Mouse (Mus musculus) A20 (cell line): ENCODE results near the gene Aqp6.

Source experiments
- DNase-seq: peaks from one replicate; pipeline ENCODE4 v3.0.0-alpha.2; 2011; ENCODE audit warnings: low read depth, low spot score

The Aqp6 gene

DNA sequence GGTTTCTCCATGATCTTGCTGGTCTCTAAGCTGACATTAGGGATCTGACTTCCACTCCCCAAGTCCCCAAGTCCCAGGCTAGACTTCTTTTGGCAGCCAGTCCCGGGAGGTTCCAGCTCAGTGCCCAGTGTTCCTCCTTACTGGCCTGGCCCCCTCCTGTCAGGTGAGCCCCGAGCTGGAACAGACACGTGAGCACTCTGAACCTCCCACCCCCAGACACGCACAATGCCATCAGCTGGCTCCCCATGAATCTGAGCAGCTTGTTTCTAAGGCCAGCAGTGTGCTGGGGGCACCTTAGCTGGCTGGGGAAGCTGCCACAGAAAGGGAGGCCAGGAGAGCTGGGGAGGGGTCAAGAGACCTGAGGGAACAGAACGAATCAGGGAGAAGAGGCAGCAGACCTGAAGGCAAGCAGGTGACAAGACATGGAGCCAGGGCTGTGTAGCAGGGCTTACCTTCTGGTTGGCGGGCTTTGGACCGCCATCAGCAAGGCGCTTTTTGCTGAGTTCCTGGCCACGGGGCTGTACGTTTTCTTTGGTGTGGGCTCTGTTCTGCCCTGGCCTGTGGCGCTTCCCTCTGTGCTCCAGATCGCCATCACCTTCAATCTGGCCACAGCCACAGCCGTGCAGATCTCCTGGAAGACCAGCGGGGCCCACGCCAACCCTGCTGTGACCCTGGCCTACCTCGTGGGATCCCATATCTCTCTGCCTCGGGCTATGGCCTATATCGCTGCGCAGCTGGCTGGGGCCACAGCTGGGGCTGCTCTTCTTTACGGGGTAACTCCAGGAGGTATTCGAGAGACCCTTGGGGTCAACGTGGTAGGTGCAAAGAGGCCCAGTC is at the start of gene Aqp6:
Gene Aqp6 (plus strand): TSS at position 415 of the 837 bp plus-strand sequence.
- DNase-seq, result no peak

DNA sequence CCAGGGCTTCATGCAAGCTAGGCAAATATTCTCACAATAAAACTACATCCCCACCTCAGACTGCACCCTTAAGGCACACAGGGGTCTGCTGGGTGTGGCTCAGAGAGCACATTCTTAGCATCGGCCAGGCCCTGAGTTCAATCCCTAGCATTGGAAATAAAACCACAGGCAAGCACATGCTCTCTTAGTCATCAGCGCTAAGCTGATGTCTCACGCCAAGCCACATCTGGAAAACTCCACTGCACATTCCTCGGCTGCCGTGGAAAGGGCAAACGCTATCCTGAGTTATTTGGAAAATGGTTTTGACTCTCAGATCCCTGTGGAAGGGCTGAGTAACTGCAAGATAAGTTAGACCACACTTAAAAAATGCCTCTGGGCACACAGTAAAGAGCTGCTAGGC is 47.4 kb upstream of the Aqp6 start:
- DNase-seq, result no peak

- no peak for DNase-seq
Observed at GRCm38 (mm10) chr15:99558947-99559346, 42.3 kb upstream of the Aqp6 start.

GRCm38 (mm10) chr15:99560246-99560645 is 41.0 kb upstream of the Aqp6 start:
- no peak for DNase-seq

DNA sequence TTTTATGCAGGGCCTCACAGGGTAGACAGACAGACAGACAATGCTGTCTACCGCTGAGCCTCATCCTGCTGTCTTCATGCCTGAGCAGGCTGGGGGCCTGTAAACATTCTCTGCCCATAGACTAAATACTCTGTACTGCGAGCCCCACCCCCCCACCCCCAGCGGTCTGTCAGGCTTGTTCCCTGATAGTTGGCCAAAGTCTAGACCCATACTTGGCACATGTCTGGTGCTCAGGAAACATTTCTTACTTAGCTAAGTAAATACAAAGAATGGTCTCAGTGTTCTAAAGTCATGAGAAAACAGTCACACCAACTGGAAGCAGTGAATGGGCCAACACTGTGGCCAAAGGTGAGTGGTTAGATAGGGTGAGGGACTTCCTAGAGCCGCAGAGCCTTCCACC is 33.8 kb upstream of the Aqp6 start:
- DNase-seq, result no peak

- no peak for DNase-seq
Observed at GRCm38 (mm10) chr15:99568682-99569081, 32.5 kb upstream of the Aqp6 start.

DNA sequence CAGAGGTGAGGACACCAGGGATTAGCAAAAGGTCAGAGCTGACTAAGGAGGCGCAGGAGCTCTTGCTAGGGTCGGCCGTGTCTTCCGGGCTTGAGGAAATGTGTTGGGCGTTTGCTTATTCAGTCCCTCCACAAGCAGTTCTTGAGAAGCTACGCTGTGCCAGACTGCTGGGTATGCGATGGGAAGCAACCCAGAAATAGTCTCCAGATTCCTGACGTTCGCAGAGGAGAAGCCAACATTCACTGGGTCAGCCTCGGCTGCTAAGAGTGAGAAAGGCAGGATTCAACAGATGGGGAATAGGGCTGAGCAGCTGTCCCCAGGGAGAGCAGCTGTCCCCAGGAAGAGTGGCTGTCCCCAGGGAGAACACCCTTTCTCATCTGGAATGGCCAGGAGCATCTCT is 32.1 kb upstream of the Aqp6 start:
- DNase-seq, result no peak

GRCm38 (mm10) chr15:99578802-99579485 is 22.3 kb upstream of the Aqp6 start, which contains the start of gene Aqp2:
Gene Aqp2 (plus strand): TSS chr15:99579055.
- no peak for DNase-seq

DNA sequence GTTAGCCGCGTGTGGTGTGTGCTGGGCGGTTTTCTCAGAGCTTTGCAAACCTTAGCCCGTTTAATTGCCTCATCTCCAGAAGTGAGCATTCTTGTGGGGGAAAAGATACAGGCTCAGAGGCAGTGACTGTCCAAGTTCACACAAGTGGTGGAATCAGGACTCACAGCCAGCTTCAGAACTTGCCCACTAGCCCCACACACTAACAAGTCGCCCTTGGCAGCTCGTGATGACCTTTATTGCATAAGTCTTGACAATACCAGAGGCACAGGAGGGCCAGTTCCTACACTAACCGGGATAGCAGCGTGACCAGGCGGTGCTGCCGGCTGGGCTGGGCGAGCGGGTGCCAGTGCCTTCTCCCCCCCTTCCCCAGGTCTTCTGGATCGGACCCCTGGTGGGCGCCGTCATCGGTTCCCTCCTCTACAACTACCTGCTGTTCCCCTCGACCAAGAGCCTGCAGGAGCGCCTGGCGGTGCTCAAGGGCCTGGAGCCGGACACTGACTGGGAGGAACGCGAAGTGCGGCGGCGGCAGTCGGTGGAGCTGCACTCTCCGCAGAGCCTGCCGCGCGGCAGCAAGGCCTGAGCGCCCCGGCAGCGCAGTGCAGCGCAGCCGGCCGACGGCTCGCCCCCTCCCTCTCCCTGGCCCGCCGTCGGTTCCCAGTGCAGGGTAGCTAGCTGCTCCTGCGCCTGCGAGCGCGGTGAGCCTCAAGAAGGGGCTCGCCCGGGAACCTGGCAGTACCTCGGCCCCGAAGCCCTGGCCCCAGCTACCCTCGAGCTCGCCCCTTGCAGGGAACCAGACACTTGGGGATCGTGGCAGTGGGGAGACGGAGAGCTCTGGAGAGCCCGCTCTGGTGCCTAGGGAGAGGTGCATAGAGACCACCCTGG is 17.5 kb upstream of the Aqp6 start:
- DNase-seq, result no peak

DNA sequence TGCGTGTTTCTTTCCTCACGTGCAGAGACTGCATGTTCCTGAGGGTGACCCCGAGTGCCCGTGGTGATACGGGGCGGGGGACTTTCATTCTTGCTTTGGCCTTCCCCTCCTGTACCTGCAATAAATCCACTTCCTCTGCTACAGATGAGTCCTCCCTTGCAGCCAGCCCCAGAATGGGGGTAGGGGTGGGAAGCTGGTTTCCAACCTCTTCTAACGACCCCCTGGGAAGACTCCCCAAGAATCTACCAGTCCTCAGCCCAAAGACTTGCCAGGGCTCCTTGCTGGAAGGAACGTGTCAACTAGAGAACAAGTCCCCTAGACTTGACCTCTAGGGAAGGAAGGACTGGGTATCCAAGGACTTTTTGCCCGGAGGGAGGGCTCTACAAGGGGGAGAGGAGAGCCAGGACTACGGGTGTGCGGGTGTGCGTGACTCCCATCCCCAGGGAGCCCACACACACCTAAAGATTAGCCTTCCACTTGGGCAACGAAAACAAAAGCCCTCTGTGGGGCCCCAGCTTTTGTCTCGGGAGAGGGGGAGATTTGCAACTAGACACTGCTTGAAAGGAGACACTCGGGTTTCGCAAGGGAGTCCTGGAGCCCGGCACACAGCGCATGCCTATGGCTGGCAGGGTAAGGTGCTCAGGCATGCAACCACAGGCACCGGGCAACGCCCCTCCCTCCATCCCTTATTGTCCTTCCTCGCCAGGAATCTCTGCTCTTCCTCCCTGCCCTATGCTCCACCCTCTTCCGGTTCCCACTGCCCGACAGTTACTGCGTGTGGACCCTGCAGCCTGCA is 16.6 kb upstream of the Aqp6 start:
- no peak for DNase-seq

DNA sequence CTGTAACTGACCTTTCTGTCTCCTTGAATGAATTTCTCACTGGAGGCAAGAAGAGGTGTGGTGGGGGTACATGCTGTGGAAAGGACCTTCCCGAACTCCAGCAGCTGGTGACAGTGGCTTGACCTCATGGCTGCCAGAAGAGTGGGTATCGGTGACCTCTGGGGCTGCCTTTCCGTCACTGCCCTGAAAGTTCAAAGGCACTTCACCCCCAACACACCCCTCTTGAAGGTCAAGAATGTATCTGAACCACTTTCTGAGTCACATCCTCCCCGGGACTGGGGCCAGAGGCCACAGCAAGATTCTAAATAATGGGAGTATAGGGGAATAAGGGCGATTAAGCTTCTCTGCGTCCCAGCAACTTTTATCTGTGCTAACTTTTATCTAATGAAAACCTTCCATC is 15.5 kb upstream of the Aqp6 start:
- no peak for DNase-seq

DNA sequence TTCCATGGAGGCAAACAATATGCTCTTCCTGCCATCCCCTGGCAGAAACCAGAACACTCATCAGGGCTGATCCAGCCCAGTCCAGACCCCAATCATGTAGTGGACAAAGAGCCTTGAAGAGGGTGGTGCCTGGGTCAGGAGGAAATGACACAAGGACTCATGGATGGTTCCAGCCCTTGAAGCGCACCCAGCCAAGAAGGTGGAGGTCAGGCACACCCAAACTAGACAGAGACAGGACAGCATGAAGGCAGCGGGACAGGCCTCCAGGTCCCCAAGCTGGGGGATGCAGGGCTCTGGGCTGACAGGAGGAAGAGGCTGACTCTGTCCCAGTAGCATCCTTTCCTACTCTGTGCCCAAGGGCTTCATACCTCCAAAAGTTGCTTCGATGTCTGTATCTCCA is 14.7 kb upstream of the Aqp6 start:
- no peak for DNase-seq

DNA sequence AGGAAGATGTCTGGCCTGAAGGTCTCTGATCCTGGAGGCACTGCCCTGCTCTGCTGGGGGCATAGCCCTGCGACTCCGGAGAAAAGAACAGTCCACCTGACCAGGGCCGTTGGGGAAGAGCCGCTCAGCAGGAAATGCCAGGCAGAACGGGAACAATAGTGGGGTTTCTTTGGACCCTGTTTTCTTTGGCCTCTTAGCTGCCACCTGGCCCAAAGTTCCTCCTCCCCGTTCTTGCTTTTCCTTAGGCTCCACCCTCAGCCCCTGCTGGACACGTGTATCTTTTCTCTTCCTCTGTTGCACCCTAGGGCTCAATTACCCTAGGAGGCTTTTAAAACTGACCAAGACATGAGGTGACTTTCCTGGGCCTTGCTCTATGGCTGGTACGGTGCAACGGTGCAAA is 12.0 kb upstream of the Aqp6 start:
- no peak for DNase-seq

DNA sequence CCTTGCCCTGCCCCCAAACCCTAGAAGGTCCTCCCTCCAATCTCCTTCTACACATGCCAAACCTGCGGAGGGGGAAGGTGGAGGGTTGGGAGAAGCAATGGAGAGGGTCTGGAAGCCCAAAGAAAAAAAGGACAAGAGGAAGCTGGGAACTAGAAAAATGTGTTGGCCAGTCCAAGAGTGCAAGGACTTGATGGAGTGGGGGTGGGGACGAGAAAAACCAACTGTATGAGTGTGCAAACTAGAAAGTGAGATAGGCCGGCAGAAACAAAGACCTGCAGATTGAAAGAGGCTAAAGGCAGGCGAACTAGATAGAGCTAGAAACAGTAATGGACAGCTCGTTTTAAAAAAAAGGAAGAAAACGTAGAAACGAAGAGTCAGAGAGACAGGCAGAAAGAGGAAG is 11.5 kb upstream of the Aqp6 start:
- no peak for DNase-seq

GRCm38 (mm10) chr15:99590429-99591084 is 10.6 kb upstream of the Aqp6 start, which contains the start of gene Aqp5:
Gene Aqp5 (plus strand): TSS chr15:99590782.
- no peak for DNase-seq

- no peak for DNase-seq
Observed at GRCm38 (mm10) chr15:99592177-99592576, 9.0 kb upstream of the Aqp6 start.

DNA sequence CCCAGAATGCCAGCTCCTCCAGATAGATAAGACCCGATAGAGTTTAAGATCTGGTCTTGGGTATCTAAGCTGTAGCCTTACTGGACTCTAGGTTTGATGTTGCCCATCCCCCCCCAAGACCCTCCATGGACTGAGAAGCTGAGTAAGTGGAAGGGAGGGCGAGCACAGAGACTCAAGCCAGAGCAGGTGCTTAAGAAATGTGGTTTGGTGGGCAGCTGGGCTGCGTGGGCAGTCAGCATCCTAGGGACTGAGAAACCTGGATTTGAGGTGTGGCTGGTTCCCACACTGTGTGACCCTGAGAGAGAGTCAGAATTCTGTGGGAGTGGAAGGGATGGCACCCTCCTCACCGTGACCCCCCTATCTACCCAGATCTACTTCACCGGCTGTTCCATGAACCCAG is 8.3 kb upstream of the Aqp6 start:
- no peak for DNase-seq

GRCm38 (mm10) chr15:99594951-99595350 is 6.2 kb upstream of the Aqp6 start:
- no peak for DNase-seq

DNA sequence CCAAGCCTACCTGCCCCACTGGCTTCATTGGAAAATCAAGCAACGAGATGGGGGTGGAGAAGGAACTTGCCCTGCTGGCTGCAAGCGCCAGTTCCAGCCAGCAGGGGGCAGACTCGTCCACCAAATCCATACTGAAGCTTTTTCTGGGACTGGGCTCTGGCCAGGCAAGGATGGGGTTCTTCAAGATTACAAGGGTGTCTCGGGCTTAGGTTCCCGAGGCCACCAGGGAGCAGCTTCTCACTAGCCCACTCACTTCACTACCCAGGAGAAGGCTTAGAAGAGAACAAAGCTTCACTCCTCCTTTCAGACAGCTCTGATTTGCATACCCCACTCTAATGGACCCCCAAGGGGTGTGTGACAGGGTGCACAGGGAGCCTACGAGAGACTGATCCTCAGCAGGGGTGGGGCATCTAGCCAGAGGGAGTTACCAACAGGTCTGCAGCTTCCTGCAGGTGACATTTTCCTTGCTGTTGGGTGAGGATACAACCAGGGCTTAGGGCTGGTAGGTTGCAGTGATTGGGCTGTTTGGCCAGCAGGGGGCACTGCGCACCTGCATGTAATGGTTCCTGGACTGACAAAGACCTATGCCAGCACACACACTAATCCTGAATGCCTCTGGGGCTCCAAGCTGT is 5.0 kb upstream of the Aqp6 start:
- peak; percentile 85 for DNase-seq

DNA sequence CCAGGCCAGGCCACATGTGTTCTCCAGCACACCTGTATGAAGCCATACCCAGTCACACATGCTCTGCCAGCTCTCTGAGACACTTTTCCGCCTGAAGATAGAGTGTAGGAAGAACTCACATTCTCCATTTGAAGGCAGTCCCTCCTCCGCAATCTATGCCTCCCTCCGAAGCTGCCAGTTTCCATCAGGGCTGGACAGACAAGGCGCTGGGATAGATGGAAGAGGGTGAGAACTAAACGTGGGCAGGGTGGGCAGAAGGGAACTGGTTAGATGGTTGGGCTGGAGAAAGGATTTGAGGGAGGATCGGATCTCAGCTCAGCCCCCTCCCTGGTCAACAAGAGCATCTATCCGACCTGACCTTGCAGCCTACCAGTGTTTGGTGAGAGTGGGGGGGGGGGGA is 4.4 kb upstream of the Aqp6 start:
- DNase-seq, result no peak
